ENCODE assay signal across 1 mouse cellular context in the genomic region with DNA sequence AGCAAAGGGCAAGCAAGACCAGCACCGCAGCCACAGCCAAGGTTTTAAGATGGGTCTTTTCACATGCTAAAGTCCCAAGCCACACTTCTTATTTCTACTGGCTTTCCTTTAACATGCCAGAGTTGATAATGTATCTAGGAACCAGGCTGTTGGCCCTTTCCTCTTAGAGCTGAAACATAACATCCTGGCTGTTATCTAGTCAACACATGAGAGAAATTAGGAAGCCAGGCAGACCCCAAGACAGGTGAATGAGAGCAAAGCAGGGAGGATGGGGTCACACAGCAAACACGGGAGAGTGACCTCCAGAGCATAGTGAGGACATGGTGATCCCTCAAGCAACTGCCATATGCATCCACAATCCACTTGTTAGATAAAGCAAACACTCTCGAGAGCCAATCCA.
TF ChIP-seq lines count a peak whose summit lies in the region.

No protein-coding gene starts in this region.

TF ChIP-seq in MEL, 35 proteins besides CTCF, POLR2A, EP300 and RAD21 (continued from another document):
- TF ChIP-seq UBTF (IDR thresholded peaks at IDR 0.05; ENCODE audit: borderline replicate concordance, insufficient read depth, low read depth, low read length), result no peak
- no peak for TF ChIP-seq JUND (IDR thresholded peaks at IDR 0.05; ENCODE audit: low read depth, low read length)
- peak; percentile 40; the same call in 1 of the 2 replicates for TF ChIP-seq MXI1 (IDR thresholded peaks at IDR 0.05; ENCODE audit: low read depth, low read length)
- TF ChIP-seq POLR2AphosphoS2 (IDR thresholded peaks at IDR 0.05; ENCODE audit: low read length), result no peak
- TF ChIP-seq USF2 (IDR thresholded peaks at IDR 0.05; ENCODE audit: borderline replicate concordance in 1 of 2, insufficient read depth in 1 of 2, low read depth in 1 of 2, low read length in 2 of 2), result no peak
- TF ChIP-seq USF1 (IDR thresholded peaks at IDR 0.05; ENCODE audit: low read depth, low read length), result no peak
- no peak for TF ChIP-seq BHLHE40 (IDR thresholded peaks at IDR 0.05; ENCODE audit: borderline replicate concordance, low read depth, low read length)
- no peak for TF ChIP-seq POLR2AphosphoS5 (IDR thresholded peaks at IDR 0.05; ENCODE audit: borderline replicate concordance, low read depth, low read length)
- TF ChIP-seq CHD2 (IDR thresholded peaks at IDR 0.05; ENCODE audit: low read length), result no peak
- no peak; the same call in 1 of the 2 replicates for TF ChIP-seq RCOR1 (IDR thresholded peaks at IDR 0.05; ENCODE audit: low read depth, low read length)
TF ChIP-seq in MEL: peak in this region for 10.
